Mouse (Mus musculus): ENCODE data around the gene Tekt1. TPM values are rescaled to one million over a fixed set of nuclear protein-coding genes. Genes with fewer than 3 reads are reported as not detected.

Gene Tekt1
- total RNA-seq (2015) = not detected in 2 replicates
- total RNA-seq (2017) = not detected in 2 replicates

DNA sequence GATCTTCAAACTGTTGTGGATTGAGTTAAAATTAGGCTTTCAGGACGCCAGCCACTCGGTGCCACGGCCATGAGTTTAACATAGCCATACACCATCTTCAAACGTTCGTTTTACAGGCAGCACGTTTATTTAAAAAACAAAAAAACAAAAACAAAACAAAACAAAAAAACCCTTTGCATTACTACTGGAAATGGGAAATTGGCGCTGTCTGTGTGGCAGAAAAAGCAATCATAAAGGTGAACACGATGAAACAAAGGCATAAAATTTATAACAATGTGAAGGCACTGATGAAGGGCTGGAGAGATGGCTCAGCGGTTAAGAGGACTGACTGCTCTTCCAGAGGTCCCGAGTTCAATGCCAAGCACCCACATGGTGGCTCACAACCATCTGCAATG is at the start of gene Tekt1:
Gene Tekt1 (minus strand): TSS at position 96 of the 395 bp plus-strand sequence.
- ATAC-seq (replicated peaks; ENCODE audit: poor library complexity) = no peak

DNA sequence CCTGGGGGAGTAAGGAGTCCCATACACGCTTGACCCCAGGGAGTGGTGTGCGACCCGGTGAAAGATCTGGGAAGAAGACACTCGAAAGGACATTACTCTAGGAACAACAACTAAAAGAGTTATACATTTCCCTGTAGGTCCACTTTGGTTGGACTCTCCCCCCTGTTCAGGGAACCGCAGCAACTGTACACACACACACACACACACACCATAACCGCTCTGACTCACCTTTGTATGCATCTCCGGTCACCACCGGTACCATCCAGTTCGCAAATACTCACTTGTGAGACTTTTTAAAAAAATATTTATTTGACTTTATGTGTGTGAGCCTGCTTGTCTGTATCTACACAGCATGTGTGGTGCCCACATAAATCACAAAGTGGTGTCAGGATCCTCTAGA is 49.7 kb upstream of the Tekt1 start:
- ATAC-seq (replicated peaks; ENCODE audit: poor library complexity) = no peak

DNA sequence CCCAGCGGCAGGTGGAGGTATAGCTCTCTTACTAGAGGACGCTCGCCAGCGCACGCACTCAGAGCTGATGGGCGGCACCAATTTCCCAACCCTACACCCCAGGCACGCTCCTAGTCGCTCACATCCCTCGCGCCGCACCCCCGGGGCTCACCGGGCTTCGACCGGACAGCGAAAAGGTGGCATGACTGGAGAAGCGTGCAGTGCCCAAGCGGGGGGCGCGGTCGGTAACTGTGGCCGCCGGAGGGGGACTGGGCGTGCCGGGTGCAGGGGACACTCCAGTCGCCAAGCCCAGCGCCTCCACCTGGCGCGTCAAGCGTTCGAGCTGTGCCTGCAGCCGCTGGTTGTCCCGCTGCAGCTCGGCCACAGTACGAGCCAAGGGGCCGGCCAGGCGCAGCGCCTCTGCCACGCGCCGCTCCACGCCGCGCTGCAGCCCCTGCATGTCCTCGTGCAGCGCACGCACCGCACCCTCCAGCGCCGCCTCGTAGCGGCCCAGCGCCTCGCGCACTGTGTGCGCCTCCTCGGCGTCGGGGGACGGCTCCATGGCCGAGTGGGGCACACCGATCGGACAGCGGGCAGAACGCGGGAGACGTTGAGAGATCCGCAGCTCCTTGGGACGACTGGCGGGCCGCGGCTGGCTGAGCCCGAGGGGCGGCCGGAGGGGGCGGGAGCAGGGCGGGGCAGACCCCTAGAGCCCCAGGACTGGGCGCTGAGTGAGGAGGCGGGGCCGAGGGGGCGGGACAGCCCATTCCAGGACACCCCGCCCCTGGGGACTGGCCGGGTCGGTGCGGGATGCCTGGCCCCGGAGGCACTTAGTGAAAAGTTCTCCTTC is 49.1 kb upstream of the Tekt1 start, which contains the start of gene Smtnl2:
Gene Smtnl2 (minus strand): TSS at position 621 of the 829 bp plus-strand sequence.
- peak; percentile 70 for ATAC-seq (replicated peaks; ENCODE audit: poor library complexity)

DNA sequence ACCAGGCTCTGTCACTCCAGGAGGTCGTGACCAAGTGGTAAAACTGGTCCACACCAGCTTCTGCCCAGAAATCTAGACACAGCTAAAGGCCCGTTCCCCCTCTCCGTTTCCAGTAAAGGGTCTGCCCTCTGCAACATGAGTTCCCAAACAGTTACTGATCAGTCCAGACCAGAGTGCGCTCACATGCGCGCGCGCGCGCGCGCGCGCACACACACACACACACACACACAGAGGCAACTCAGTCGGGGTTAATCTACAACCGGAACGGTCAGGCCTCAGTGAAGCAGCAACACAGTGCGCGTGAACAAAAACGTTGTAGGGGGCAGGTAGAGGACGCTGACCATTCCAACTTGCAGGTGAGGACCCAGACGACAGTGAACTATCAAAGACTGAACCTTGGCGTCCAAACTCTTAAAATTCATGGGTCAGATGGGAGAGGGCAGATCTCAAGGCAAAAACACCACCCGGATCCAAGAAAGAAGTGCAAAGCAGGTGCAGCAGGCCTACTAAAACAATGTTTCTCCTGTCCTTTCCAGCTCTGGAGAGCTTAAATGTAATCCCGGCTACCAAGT is 48.4 kb upstream of the Tekt1 start:
- ATAC-seq (replicated peaks; ENCODE audit: poor library complexity) = no peak

DNA sequence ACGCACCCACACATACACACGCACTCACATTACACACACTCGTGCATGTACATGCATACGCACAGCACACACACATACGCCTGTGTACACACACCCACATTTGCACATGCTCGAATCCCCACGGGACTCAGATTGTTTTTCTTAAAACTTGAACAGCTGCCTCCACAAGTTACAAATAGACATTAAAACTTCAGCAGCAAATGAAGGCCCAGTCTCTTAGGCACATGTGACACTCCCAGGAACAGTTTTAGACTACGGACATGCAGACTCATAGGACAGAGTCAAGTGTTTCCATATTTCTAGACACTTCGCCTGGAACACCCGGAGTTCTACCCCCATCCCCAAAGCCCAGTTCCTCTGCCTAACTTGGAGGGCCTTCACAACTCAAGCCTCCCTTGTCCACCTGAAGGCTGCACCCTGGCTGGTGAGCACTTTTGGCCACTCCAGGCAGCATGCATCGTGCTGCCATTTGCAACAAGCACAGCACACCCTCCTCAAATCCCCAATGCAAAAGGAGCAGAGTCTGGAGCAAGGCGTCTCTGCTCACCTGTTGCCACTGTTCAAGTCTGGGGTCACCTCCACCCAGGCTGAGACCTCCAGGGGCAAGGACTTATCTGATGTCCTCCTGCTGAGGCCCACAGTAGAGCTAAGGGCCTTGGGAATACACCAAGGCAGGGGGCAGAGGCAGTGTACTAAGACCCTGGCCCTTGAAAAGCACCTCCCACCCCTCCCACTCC is 47.6 kb upstream of the Tekt1 start:
- no peak for ATAC-seq (replicated peaks; ENCODE audit: poor library complexity)

DNA sequence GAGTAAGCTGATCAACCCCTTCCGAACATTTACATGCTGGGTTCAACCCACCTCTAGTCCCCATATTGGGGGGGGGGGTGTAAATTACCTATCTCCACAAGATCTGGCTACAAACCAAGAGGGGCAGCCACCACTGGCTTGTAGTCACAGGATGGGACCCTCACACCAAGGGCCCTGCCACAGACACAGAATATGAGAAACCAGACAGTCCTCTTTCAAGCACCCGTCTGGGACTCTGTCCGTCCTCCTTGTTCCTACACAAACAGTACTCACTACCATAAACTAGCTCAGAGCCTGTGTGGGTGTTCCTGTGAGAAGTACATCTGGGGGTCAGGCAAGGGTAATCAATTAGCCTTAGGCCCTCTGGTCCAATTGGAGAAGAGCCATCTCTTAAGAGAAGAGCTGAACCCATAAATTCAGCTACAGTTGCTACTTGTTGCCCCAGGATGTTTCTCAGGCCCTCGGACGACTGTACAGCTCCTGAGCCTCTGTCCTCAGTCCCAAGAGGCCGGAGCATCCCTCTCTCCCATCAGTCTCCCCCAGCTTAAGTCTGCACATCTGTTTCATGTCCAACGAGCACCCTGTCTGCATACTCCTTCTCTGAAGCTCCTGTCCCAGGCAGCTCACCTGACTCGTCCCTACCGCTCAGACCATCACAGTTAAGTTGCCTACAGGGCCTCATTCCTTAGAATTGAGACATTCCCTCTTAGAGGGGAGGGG is 46.4 kb upstream of the Tekt1 start:
- ATAC-seq (replicated peaks; ENCODE audit: poor library complexity) = no peak

DNA sequence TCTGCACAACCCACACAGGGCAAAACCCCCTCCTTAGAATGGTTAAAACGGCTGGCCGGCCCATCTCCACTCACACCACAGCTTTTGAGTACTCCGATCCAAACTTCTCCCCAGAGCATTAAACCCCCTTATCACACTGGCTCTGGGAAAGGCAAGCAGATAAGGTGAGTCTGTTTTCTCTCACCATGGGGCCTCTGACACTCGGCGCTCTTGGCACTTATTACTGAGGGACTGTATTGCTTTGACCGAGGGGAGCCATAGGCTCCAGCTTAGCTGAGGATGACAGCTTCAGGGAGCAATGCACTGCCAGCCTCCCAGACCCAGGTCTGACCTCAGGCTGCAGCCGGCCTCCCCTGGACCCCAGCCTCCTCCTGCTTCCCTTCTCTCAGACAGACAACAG is 45.3 kb upstream of the Tekt1 start:
- no peak; the same call in 1 of the 2 replicates for ATAC-seq (replicated peaks; ENCODE audit: poor library complexity)

DNA sequence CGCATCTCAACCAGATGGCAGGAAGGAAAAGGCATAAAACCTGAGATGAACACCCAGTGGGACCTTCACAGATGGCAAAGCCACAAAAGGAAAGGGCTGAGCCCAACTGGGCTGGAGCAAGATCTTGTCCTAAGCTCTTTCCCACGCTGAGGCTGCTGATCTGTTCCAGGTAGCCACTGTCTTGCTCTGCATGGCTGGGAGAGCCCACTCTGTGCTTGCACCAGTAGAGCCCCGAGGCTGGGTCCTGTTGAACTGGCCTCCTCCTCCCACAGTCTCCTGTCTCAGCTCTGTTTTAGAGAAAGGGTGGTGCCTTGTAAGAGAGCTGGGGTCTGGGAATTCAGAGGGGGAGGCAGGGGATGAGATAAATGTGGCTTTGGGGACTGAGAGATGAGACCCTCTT is 44.8 kb upstream of the Tekt1 start:
- no peak for ATAC-seq (replicated peaks; ENCODE audit: poor library complexity)

DNA sequence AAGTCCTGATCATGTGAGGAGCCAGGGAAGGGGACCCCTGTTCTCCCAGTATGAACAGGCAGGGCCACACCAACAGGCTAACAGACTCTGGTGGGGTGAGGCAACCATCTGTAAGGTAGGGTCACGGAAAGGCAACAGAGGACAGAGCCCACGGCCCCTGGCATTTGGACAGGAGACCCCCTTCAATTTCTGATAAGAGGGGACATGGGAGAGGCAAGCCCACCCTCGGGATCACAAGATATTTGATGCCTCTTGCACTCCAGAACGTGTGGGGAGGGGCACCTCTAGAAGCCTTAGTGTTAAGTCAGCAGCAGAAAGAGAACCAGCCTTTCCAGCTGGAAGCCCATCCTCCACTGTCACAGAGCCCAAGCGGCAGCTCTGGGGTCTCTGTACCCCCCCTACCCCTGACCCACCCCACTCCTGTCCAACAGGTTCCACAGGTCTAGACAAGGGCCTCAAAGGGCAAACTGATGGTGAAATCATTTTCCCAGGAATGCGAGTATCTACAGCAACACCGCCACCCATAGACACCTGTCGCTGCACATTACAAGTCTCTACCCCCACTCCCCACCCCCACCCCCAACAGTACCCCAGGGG is 43.9 kb upstream of the Tekt1 start:
- no peak for ATAC-seq (replicated peaks; ENCODE audit: poor library complexity)

DNA sequence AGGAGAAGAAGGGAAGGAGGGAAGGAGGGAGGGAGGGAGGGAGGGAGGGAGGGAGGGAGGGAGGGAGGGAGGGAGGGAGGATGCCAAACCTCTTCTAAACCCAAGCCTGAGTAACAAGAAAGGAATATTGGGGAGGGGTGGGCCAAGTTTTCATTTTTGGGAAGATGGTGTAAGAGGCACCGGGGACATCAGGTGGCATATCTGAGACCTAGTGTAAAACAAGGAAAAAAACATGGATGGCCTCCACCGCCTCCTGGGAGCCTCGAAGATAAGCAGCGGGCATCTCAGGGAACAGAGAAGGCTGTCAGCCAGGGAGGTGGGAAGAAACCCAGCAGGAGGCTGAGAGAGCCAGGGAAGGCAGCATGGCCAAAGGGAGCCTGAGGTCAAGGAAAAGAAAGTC is 43.3 kb upstream of the Tekt1 start:
- no peak for ATAC-seq (replicated peaks; ENCODE audit: poor library complexity)

DNA sequence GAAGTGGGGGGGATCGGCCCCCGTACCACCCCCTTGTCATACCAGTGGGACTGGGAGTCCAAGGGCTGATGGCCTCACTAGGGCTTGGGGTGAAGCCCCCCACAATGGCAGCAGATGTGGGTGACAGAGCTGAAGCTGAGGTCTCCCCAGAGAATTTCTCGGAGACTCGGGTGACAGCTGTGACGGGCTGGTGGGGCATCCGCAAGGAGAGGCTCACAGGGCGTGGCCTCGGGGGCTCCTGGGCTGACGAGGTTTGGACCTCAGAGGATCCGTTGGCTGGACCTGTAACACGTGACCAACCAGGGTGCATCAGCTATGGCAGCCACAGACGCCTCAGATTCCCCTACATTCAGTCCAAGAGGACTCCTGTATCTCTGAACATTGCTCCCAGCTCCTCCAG is 40.7 kb upstream of the Tekt1 start:
- no peak for ATAC-seq (replicated peaks; ENCODE audit: poor library complexity)

DNA sequence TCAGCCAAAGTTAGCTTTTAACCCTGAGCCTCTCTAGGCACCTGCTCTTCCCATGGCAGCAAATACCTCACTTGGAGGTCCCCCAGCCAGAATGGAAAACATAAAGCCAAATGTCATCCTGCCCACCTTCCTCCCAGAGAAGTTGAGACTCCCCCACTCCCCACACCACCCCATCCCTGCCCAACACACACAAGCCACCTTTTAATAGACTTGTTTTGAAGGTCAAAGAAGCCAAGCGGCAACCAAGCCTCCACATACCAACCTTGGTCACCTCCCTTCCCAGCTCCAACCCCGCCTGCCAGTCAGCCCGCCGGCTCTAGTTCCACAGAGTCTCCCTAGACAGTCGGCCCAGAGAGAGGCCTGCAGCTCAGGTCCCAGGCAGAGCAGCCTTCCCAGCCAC is 39.8 kb upstream of the Tekt1 start:
- ATAC-seq (replicated peaks; ENCODE audit: poor library complexity) = no peak

DNA sequence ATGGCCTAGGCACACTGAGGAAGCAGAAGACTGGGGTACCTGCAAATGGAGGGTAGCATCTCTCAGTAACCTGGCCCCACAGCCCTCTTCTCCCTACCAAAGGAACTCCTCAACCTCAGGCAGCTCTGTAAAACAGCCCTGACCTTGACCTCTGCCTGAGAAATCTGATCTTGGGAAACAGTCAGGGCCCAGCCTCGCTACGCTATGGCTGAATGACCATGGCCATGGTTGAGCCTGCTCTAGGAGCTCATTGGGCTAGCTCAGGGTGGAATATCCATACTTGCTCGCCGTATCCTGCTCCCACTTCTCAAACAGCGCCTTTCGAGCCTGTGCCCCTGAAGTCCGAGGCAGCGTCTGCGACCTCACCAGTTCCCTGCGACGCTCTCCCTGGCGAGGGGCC is 38.8 kb upstream of the Tekt1 start:
- ATAC-seq (replicated peaks; ENCODE audit: poor library complexity) = no peak

DNA sequence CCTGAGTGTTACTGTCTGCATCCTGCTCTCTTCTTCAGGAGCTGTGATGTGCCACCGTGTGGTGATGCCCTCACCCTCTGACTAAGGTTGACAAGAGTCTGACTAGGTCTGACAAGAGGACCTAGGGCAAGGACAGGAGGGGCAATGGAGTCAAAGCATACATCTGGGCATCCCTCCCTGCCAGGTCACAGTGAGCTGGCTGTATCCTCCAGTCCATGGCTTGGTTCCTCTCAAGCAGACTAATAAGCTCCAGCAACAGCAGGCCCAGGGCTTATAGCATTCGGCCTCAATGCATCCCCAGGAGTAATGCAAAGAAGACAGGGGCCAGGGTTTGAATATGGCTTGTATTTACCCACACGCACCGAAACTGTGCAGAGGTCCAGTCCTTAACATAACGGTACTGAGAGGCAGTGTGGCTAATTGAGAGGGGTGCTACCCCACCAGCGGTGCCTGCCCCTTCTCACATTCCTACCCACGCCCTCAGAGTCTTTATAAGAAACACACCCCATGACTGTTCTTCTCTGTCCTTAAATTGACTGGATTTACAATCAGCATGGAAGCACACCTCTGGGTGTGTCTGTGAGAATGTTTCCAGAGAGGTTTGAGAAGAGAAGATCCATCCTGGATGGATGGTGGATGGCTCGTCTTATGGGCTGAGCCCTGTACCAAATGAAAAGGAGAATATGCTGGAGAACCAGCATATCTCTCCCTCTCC is 35.7 kb upstream of the Tekt1 start:
- ATAC-seq (replicated peaks; ENCODE audit: poor library complexity) = no peak

DNA sequence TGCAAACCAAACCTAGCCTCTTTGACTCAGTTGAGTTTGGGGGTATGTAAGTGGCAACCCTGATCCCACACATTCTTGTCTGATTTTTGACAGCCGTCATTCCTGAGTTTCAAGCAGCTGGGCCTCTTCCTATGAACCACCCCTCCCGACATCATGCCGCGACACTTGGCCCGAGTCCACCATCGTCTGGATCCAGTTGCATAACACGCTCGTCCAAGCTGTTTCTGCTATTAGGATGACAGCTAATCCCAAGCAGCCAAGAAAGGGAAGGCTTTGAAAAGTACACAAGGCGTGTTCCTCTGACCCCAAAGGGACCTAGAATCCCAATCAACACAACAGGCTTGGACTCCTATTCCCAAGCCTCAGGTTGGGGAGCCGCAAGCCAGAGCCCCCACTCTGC is 34.8 kb upstream of the Tekt1 start:
- no peak for ATAC-seq (replicated peaks; ENCODE audit: poor library complexity)

DNA sequence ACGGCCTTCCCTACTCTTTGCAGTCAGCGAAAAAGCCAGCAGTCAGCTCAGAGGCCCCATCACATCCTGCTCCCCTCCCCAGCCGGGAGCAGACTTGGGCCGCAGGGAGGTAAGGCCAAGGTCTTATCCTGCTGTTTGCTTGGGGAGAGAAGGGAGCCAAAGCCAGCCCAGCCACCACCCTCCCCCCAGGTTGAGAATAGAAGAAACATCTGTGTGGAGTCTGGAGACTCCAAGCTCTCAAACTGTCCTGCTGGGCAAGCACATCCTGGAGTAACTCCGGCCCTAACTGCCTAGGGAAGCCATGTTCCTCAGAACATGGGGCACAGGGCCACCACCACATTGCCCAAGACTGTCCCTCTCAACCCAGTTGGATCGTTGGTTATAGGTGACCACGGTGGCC is 34.4 kb upstream of the Tekt1 start:
- no peak for ATAC-seq (replicated peaks; ENCODE audit: poor library complexity)

DNA sequence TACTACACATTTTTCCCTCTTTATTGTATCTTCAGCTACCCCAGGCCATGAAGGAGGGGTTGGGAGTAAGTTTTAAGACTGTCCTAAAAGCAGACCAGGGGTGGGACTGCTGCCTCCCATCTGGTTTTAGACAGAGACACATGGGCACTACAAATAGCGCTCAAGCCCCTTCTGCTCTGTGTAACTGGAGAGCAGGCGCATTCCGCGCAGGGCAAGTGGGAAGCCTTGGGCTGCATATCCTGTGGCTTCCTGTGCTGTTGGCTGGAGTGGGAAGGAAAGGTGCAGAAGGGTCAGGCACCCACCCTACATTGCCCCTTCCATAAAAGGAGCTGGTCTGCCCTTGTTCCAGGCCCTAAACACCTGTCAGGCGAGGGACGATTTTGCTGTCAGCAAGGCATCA is 33.4 kb upstream of the Tekt1 start:
- ATAC-seq (replicated peaks; ENCODE audit: poor library complexity) = no peak

DNA sequence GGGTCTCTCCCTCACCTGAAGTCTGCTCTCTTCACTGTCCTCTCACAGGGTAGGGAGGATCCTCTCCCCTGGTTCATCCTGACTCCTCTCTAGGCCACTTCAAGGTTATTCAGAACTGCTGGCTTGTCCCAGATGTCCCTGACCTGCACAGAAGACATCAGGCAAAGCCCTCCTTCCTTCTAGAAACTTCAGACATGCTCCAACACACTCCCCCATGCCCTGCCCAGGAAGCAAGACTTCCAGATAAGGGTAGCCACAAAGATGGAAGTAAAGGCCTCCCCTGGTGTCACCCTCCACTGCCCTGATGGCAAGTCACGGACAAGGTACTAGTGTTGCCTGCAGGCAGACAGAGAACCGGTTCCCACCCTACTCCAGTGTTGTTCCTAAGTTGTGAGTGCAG is 32.5 kb upstream of the Tekt1 start:
- 0 out of 2 replicates have a peak, but pooled peaks have one; percentile 23 for ATAC-seq (replicated peaks; ENCODE audit: poor library complexity)

DNA sequence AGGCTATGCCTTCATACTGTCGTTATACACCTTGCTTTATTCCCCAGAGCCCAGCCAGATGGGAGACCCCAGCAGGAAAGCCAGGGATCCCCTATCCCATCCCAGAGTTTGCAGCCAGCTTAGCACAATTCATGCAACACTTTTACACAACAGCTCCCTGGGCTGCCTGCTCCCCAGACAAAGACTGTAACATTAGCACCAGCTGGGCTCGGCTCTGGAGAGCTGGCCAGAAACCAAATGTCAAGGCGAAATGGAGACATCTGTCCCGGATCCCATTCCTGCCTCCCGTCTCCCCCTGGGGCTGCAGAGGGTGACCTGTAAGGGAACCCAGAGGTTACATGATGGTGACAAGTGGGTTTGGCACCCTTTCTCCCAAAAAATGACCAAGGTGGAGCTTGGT is 31.4 kb upstream of the Tekt1 start:
- ATAC-seq (replicated peaks; ENCODE audit: poor library complexity) = no peak

DNA sequence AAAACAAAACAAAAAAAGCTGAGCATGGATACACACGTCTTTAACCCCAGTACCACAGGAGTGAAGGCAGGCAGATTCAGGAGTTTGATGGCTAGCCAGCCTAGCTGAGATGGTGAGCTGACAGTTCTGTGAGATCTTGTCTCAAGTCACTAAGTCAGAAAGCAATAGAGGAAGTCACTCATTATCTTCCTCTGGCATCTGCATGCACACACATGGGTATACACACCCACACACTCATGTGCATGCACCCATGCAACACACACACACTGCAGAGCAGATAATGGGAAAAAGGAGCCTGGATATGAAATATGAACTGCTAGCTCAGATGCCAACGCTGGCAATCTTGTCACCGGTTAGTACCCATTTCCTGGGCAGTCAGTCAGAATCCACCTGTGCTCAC is 31.0 kb upstream of the Tekt1 start:
- ATAC-seq (replicated peaks; ENCODE audit: poor library complexity) = peak; percentile 60

All from megakaryocyte progenitor cell, adult 5-6 weeks (primary cell).